Mouse (Mus musculus): ENCODE results near the gene Samd4b.
"Not testable (repeated sequence)": the region's sequence is repeated elsewhere in the genome, so short reads cannot be mapped to it uniquely, and the experiment has no call there.

The Samd4b gene

GRCm38 (mm10) chr7:28401942-28402341, 196.0 kb downstream of the Samd4b start:
- no peak for DNase-seq (ENCODE audit: low read depth, low spot score)

DNA sequence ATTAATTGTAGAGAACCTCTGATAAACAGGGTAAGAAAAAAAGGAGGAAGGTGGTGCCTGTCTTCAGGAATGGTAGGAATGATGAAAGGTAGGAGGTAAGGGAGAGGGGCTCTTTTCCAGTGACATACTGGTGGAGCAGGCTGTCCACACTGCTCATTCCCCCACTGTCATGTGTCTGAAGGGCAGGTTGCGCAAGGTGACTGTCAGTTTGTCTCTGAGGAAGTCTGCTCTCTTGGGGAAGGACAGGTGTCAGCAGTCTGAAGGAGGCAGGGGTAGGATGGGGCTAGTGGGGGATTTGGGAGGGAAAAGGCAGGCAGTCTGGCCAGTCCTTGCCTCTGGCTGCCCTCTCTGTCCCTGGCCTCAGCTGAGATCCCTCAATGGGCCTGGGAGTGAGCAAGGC, 196.9 kb downstream of the Samd4b start:
- no peak for DNase-seq (ENCODE audit: low read depth, low spot score)

- DNase-seq (ENCODE audit: low read depth, low spot score): no peak
These were observed 199.1 kb downstream of the Samd4b start for GRCm38 (mm10) chr7:28398696-28399340.

DNA sequence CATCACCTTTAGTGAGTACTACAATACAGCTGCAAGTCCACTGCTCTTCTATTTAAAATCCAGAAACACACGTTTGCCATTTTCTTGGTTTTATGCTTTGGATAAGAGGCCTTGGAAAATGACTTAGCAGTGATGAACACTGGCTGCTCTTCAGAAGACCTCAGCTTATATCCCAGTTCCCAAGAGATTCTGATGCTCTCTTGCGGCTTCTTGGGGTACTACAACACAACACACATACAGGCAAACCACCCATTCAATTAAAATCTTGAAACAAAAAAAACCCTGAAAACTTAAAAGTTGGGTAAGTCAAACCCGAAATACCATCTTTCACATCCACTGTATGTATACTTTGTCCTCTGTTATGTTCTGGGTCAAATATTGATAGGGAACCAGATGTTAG, 199.9 kb downstream of the Samd4b start:
- no peak for DNase-seq (ENCODE audit: low read depth, low spot score)

DNA sequence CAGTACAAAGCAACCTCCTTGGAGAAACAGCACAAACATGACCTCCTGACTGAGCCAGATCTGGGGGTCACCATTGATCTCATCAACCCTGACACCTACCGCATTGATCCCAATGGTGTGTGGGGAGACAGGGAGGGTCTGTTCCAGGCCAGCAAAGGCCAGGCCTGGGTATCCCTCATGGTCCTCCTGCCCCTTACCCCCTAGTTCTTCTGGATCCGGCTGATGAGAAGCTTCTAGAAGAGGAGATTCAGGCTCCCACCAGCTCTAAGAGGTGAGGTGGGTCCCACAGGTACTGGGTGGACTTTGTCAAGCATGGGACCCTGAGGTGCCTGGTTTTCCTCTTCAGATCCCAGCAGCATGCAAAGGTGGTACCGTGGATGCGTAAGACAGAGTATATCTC, 202.5 kb downstream of the Samd4b start:
- no peak for DNase-seq (ENCODE audit: low read depth, low spot score)

- DNase-seq (ENCODE audit: low read depth, low spot score): no peak
These were observed 204.5 kb downstream of the Samd4b start for GRCm38 (mm10) chr7:28393272-28393951.

DNA sequence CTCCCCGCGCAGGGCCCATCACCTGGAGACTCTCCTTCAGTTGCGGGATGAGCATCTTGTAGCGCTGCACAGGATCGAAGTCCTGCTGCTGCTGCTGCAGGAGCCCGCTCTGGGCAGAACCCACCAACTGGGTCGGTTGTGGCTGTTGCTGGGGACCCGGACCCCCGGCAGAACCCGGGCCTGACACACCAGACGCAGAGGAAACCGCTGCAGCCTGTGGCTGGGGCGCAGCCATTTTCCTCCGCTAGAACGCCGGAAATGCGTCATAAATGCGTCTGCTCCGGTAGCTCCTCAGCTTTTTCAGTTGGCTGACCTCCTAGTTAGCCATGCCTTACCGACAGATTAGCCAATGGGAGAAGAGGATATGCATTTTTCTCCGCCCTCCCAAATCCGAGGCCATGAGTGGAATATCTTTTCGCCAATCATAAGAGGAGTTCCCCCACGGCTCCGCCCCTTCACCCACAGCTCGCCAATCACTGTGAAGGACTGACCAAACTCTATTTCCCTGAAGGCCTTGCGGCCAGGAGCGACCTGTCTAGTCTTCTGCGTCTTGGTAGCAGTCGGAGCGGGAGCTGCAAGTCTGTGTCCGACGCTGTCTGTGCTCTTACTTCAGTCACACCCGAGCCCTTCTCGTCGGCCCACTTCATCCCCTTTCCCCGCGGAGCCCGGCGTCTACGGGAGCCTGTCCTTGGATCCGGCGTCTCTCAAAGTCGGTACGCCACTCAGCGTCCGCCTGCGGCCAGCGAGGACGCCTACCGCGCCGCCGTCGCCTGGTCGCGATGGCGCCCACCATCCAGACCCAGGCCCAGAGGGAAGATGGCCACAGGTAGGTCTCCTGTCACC, 205.3 kb downstream of the Samd4b start, which contains the start of the genes Med29 and Paf1:
Gene Med29 (minus strand): TSS at position 280 of the 843 bp plus-strand sequence.
Gene Paf1 (plus strand): TSS at position 523 of the 843 bp plus-strand sequence.
- peak; percentile 99 for DNase-seq (ENCODE audit: low read depth, low spot score)

GRCm38 (mm10) chr7:28390331-28390730, 207.6 kb downstream of the Samd4b start:
- DNase-seq (ENCODE audit: low read depth, low spot score): no peak

DNA sequence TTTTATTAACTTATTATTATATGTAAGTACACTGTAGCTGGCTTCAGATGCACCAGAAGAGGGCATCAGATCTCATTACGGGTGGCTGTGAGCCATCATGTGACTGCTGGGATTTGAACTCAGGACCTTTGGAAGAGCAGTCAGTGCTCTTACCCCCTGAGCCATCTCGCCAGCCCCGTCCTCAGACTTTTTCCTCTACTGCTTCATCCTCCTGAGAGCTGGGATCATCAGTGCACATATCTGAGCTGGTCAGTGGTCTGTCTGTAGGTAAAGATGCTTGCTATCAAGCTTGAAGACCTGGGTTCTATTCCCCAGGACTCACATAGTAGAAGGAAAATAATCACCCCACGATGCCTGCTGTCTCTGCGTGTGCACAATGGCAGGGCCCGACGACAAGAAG, 210.6 kb downstream of the Samd4b start:
- DNase-seq (ENCODE audit: low read depth, low spot score): not testable (repeated sequence)

GRCm38 (mm10) chr7:28386877-28387276, 211.1 kb downstream of the Samd4b start:
- DNase-seq (ENCODE audit: low read depth, low spot score): not testable (repeated sequence)

- DNase-seq (ENCODE audit: low read depth, low spot score): peak; percentile 92
These were observed 211.5 kb downstream of the Samd4b start for GRCm38 (mm10) chr7:28386462-28386861.

- no peak for DNase-seq (ENCODE audit: low read depth, low spot score)
These were observed 211.9 kb downstream of the Samd4b start for GRCm38 (mm10) chr7:28386007-28386406.

DNA sequence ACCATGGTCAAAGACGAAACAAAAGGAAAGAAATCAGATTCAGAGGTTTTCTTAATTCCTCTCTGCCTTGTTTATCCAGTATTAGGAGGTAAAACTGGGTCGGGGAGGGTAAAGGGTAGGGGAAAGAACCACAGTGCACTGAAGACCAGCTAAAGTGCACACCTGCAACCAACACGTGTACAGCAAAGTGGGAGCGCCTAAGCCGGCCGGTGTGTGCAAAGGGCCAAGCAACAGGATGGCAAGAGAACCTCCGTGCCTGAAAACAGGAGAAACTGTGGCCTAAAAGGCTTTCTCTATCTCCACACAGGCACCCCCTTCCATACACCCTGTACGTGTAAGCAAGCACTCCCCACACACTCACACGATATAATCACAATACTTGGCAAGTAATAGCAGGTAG, 212.7 kb downstream of the Samd4b start:
- no peak for DNase-seq (ENCODE audit: low read depth, low spot score)

DNA sequence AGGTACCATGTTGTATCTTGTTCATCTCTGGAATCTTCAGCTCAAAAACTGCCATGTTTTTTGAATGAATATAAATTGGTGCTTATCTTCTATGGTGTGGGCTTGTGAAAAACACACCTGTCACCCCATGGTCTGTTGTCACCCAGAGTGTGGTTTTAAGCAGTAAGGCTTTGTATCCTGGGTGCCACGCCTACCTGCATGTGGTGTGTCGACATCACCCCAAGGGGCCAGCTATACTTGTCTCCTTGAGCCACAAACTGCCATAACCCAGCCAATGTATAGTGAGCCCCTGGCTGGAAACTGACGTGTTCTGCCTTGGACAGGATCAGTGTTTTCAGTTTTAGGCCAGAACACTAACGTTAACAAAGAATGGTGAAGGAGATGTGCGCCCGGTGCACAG, 213.8 kb downstream of the Samd4b start:
- no peak for DNase-seq (ENCODE audit: low read depth, low spot score)

- DNase-seq (ENCODE audit: low read depth, low spot score): no peak
These were observed 214.3 kb downstream of the Samd4b start for GRCm38 (mm10) chr7:28383606-28384005.

- DNase-seq (ENCODE audit: low read depth, low spot score): no peak
These were observed 215.0 kb downstream of the Samd4b start for GRCm38 (mm10) chr7:28382981-28383396.

GRCm38 (mm10) chr7:28382347-28382951, 215.5 kb downstream of the Samd4b start:
- DNase-seq (ENCODE audit: low read depth, low spot score): no peak

DNA sequence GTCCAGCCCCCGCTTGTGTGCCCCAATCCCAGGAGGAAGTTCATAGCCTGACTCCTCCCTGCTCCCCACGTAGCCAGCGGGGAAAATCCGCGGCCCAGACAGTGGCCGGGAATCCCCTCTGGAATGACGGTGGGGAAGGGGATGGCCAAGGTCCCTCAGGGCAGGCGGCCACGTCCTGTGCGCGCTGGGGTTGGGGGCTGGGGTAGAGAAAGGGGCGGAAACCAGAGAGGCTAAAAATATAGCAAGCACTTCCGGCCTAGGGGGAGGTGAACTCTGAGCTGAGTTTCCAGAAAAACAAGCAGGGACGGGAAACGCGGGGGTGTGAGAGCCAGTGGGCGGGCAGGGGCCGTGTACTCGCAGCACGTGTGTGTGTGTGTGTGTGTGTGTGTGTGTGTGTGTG, 216.0 kb downstream of the Samd4b start:
- peak; percentile 83 for DNase-seq (ENCODE audit: low read depth, low spot score)

- no peak for DNase-seq (ENCODE audit: low read depth, low spot score)
These were observed 216.7 kb downstream of the Samd4b start for GRCm38 (mm10) chr7:28381017-28381790.

DNA sequence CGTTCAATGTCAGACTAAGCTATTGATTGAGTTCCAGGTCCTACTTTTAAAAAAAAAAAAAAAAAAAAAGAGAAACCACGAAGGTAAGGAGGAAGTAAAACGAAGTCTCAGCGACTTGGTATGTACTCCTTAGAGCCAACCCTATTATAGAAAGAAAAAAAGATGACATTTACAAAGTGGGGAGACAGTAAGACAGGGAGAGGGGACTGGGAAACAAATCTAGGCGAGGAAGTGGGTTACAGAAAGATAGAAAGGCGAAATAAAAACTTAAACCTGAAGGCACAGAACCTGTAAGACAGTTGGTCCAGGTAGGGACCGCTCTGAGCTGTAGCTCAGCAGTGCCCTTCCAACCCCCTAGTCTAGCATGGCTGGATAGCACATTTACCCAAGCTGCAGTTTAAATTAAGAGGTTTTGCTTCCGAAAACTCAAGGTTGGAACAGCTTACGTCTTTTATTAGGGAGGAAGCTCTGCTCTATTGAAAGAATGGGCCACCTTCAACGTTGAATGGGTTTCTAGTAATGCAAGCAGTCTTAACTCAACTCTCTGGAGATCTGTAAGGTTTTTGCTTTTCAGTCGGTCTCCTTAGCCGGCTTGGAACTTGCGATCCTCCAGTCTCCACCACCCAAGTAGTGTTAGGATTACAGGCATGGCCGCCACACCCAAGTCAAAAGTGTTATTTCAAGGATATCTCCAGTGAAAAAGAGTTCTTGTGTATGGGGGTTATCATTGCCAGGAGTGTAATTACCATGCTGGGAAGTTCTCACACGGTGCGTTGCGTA, 217.5 kb downstream of the Samd4b start, which contains the start of gene Zfp36:
Gene Zfp36 (minus strand): TSS at position 17 of the 780 bp plus-strand sequence.
- no peak for DNase-seq (ENCODE audit: low read depth, low spot score)

All from forelimb bud, embryonic 11.5 days (tissue).